Mouse (Mus musculus) liver, postnatal 0 days (tissue): ENCODE data around the gene Cntn5. TPM values are rescaled to one million over a fixed set of nuclear protein-coding genes. Genes with fewer than 3 reads are reported as not detected.

Experiments used
- ATAC-seq: fragments of 200-750 bp; cut with Nextera tagmentation; 2 replicates; pipeline ENCODE4 v1.8.0; 2017; ENCODE audit warnings: mild to moderate bottlenecking, moderate library complexity
- DNase-seq: peaks from one replicate; pipeline ENCODE4 v3.0.0-alpha.2; 2016
- H3K27ac ChIP-seq: fragments of 300-500 bp; sonication (generic); 2 replicates; pipeline ENCODE4 v1.5.1; 2014; ENCODE audit warnings: antibody characterized with exemption, moderate library complexity, mild to moderate bottlenecking, low read depth
- H3K27me3 ChIP-seq: fragments of 300-500 bp; sonication (generic); 2 replicates; pipeline ENCODE4 v1.6.1; 2014; ENCODE audit warnings: low read length, control low read depth, mixed read lengths; ENCODE audit not compliant: insufficient read depth
- H3K36me3 ChIP-seq: fragments of 300-500 bp; sonication (generic); replicated peaks from 2 replicates; pipeline ENCODE4 v1.6.1; 2014; ENCODE audit warnings: mild to moderate bottlenecking, control low read depth, low read length, moderate library complexity, mixed read lengths; ENCODE audit not compliant: insufficient read depth
- H3K4me1 ChIP-seq: fragments of 300-500 bp; sonication (generic); 2 replicates; pipeline ENCODE4 v1.6.1; 2014; ENCODE audit warnings: antibody characterized with exemption, mild to moderate bottlenecking, control low read depth; ENCODE audit not compliant: insufficient read depth
- H3K4me2 ChIP-seq: fragments of 300-500 bp; sonication (generic); 2 replicates; pipeline ENCODE4 v1.6.1; 2014; ENCODE audit warnings: low read depth, mild to moderate bottlenecking, low read length, moderate library complexity, mixed read lengths
- H3K4me3 ChIP-seq: fragments of 300-500 bp; sonication (generic); 2 replicates; pipeline ENCODE4 v1.5.1; 2014; ENCODE audit warnings: low read depth, low read length
- H3K9ac ChIP-seq: fragments of 300-500 bp; sonication (generic); replicated peaks from 2 replicates; pipeline ENCODE4 v1.6.1; 2014; ENCODE audit warnings: mild to moderate bottlenecking, moderate library complexity
- H3K9me3 ChIP-seq: fragments of 300-500 bp; sonication (generic); 2 replicates; pipeline ENCODE4 v1.6.1; 2016; ENCODE audit warnings: mild to moderate bottlenecking, control low read depth, low read length, mixed read lengths
- CTCF ChIP-seq: sonication (generic); IDR thresholded peaks from 2 replicates; pipeline ENCODE4 v1.5.1; 2016; ENCODE audit warnings: antibody characterized with exemption, low read depth
- EP300 ChIP-seq: IDR thresholded peaks from 2 replicates; pipeline ENCODE4 v1.6.1; 2016; ENCODE audit warnings: antibody characterized with exemption, low read depth, mild to moderate bottlenecking
- WGBS: fragments of 180-500 bp; shearing (Covaris S2); extraction: QIAGEN DNeasy Blood & Tissue Kit; methylation state at CpG from one replicate; pipeline ENCODE4 v1.1.7; 2014; ENCODE audit not compliant: insufficient replicate concordance; 5-methylcytosine and 5-hydroxymethylcytosine counted together
- polyA plus RNA-seq: library from polyadenylated mRNA; unstranded; fragments of >200 nt; fragmentation: Nextera tagmentation; extraction: Ambion mirVana; gene quantifications from 2 replicates; pipeline ENCODE4 v1.2.1, GENCODE M21; 2015

Cntn5 gene
- polyA plus RNA-seq, 1 experiment from 2014 or later: not detected

GRCm38 (mm10) chr9:10856204-10856892 is 48.2 kb downstream of the Cntn5 start:
- Histone ChIP-seq H3K9ac (no peak overlapping the region), H3K4me2 (no peak overlapping the region), H3K36me3 (no peaks in the 10 kb centered on the region), H3K9me3 (no peaks in the 10 kb centered on the region), H3K27ac (no peak overlapping the region), H3K27me3 (no peaks in the 10 kb centered on the region), H3K4me3 (no peak overlapping the region), H3K4me1 (no peaks in the 10 kb centered on the region)
- WGBS: 85% methylated on average over 3 of the region's 3 CpGs
- no peak for DNase-seq
- no peak for TF ChIP-seq EP300
- TF ChIP-seq CTCF: no peak
- no peak for ATAC-seq

DNA sequence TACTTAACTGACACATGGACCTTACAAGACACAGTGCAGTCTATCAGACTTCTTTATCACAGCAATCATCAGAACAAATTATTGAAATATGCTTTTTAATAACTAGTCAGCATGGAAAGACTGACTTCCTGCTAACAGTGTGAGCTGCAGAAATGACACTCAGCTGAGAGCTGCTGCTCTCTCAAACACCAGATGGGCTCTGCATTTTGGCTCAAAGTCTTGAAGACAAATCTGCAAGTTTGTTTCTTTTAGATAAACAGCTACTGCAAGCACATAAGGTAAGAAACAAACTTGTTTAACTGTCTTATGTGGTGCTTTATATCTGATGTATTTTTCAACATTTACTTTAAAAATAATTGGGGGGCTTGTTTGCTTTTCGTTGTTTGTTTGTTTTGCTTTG is 87.9 kb downstream of the Cntn5 start:
- H3K9me3 ChIP-seq: no peaks in the 10 kb centered on the region
- no peak overlapping the region for H3K9ac ChIP-seq
- ATAC-seq (no peak), DNase-seq (no peak)
- no peak overlapping the region for H3K27ac ChIP-seq
- no peaks in the 10 kb centered on the region for H3K27me3 ChIP-seq
- no peaks in the 10 kb centered on the region for H3K4me1 ChIP-seq
- no peaks in the 10 kb centered on the region for H3K36me3 ChIP-seq
- no peak overlapping the region for H3K4me3 ChIP-seq
- 50% methylated on average over 1 of the region's 1 CpGs for WGBS
- TF ChIP-seq CTCF: no peak
- TF ChIP-seq EP300: no peak
- H3K4me2 ChIP-seq: no peak overlapping the region

DNA sequence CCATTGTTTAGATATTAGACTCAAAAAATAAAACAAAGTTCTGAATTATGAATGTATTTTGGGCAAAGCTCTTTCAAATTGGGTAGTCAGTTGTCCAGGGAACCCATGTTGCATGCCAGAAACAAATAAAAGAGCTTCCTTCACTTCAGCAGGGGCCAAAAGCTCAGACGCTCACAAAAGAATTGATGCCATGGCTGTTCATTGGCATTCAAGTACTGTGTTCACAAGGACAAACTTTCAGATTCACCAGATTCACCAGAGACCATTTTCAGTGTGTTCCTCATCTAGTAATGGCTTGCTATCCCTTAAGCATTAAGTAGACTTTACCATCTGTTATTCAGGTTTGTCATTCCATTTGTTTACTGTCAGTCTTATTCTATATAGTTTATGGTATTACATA is 107.4 kb downstream of the Cntn5 start:
- Histone ChIP-seq H3K9me3 (no peaks in the 10 kb centered on the region), H3K27me3 (no peaks in the 10 kb centered on the region), H3K4me3 (no peak overlapping the region), H3K9ac (no peak overlapping the region), H3K27ac (no peak overlapping the region), H3K4me2 (no peak overlapping the region), H3K36me3 (no peaks in the 10 kb centered on the region), H3K4me1 (no peaks in the 10 kb centered on the region)
- DNase-seq (no peak), ATAC-seq (no peak)
- 74% methylated on average over 1 of the region's 1 CpGs for WGBS
- TF ChIP-seq CTCF: no peak
- TF ChIP-seq EP300: no peak

- WGBS: 36% methylated on average over 2 of the region's 2 CpGs
- H3K4me2 ChIP-seq: no peak overlapping the region
- no peak for DNase-seq
- no peaks in the 10 kb centered on the region for H3K9me3 ChIP-seq
- ATAC-seq: no peak
- H3K4me3 ChIP-seq: no peak overlapping the region
- no peak for TF ChIP-seq CTCF
- TF ChIP-seq EP300: no peak
- no peaks in the 10 kb centered on the region for H3K4me1 ChIP-seq
- H3K9ac ChIP-seq: no peak overlapping the region
- no peak overlapping the region for H3K27ac ChIP-seq
- no peaks in the 10 kb centered on the region for H3K27me3 ChIP-seq
- no peaks in the 10 kb centered on the region for H3K36me3 ChIP-seq
These were observed 109.5 kb downstream of the Cntn5 start for GRCm38 (mm10) chr9:10795102-10795501.

- Histone ChIP-seq H3K4me2 (no peak overlapping the region), H3K9me3 (no peaks in the 10 kb centered on the region), H3K27ac (no peak overlapping the region), H3K36me3 (no peaks in the 10 kb centered on the region), H3K4me3 (no peak overlapping the region), H3K9ac (no peak overlapping the region), H3K27me3 (no peaks in the 10 kb centered on the region), H3K4me1 (no peaks in the 10 kb centered on the region)
- no peak for ATAC-seq
- TF ChIP-seq CTCF: no peak
- no peak for TF ChIP-seq EP300
- WGBS: 76% methylated on average over 2 of the region's 2 CpGs
- no peak for DNase-seq
These were observed 172.7 kb downstream of the Cntn5 start for GRCm38 (mm10) chr9:10731878-10732277.

DNA sequence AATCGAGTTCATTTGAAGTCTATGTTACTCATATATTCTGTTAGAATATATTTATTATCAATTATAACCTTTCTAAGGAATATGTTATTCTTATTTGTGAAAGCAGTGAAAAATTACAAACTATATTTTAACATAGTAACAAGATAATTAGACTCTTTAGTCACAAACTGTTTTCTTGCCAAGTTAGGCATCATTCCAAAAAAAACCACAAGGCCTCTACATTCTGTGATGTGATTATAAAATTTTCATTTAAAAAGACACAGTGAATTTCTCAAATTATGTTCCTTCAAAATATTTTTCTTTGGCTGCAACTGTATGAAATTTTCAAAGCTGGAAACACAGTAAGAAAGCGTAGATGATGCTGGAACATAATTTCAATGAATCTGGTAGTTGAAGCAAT is 180.4 kb downstream of the Cntn5 start:
- Histone ChIP-seq H3K4me1 (no peaks in the 10 kb centered on the region), H3K9me3 (no peaks in the 10 kb centered on the region), H3K27me3 (no peaks in the 10 kb centered on the region), H3K4me3 (no peak overlapping the region), H3K27ac (no peak overlapping the region), H3K36me3 (no peaks in the 10 kb centered on the region), H3K9ac (no peak overlapping the region), H3K4me2 (no peak overlapping the region)
- TF ChIP-seq EP300 (no peak), CTCF (no peak)
- DNase-seq (no peak), ATAC-seq (no peak)
- 68% methylated on average over 2 of the region's 2 CpGs for WGBS
